Mouse (Mus musculus) neural tube, embryonic 11.5 days (tissue): ENCODE results near the gene Cfd. TPM values are rescaled to one million over a fixed set of nuclear protein-coding genes. Genes with fewer than 3 reads are reported as not detected.

Experiments used
- ATAC-seq: fragments of 200-750 bp; cut with Nextera tagmentation; 2 replicates; pipeline ENCODE4 v1.8.0; 2017; ENCODE audit warnings: moderate number of reproducible peaks, mild to moderate bottlenecking, moderate TSS enrichment, moderate library complexity; ENCODE audit not compliant: insufficient read depth, low FRiP score, low TSS enrichment
- DNase-seq: peaks from one replicate; pipeline ENCODE4 v3.0.0-alpha.2; 2015; ENCODE audit warnings: low spot score
- H3K27ac ChIP-seq: fragments of 300-500 bp; sonication (generic); 2 replicates; pipeline ENCODE4 v1.5.1; 2014; ENCODE audit warnings: low read depth, mild to moderate bottlenecking, low read length
- H3K27me3 ChIP-seq: fragments of 300-500 bp; sonication (generic); 2 replicates; pipeline ENCODE4 v1.6.1; 2014; ENCODE audit warnings: mild to moderate bottlenecking, low read length, mixed read lengths; ENCODE audit not compliant: control insufficient read depth, insufficient read depth
- H3K36me3 ChIP-seq: fragments of 300-500 bp; sonication (generic); 2 replicates; pipeline ENCODE4 v1.6.1; 2014; ENCODE audit warnings: mild to moderate bottlenecking, low read length, moderate library complexity, mixed read lengths; ENCODE audit not compliant: control insufficient read depth, insufficient read depth
- H3K4me1 ChIP-seq: fragments of 300-500 bp; sonication (generic); 2 replicates; pipeline ENCODE4 v1.6.1; 2014; ENCODE audit warnings: low read length, mixed read lengths; ENCODE audit not compliant: control insufficient read depth, insufficient read depth
- H3K4me2 ChIP-seq: fragments of 300-500 bp; sonication (generic); 2 replicates; pipeline ENCODE4 v1.6.1; 2014; ENCODE audit warnings: low read depth, mild to moderate bottlenecking, moderate library complexity
- H3K4me3 ChIP-seq: fragments of 300-500 bp; sonication (generic); 2 replicates; pipeline ENCODE4 v1.5.1; 2014; ENCODE audit warnings: low read depth, low read length
- H3K9ac ChIP-seq: fragments of 300-500 bp; sonication (generic); 2 replicates; pipeline ENCODE4 v1.6.1; 2014; ENCODE audit warnings: mild to moderate bottlenecking, low read length
- H3K9me3 ChIP-seq: fragments of 300-500 bp; sonication (generic); 2 replicates; pipeline ENCODE4 v1.6.1; 2016; ENCODE audit warnings: low read length; ENCODE audit not compliant: control insufficient read depth
- WGBS: fragments of 180-500 bp; shearing (Covaris S2); extraction: QIAGEN DNeasy Blood & Tissue Kit; methylation state at CpG from one replicate; pipeline ENCODE4 v1.1.7; 2014; 5-methylcytosine and 5-hydroxymethylcytosine counted together
- polyA plus RNA-seq: library from polyadenylated mRNA; unstranded; fragments of >200 nt; fragmentation: Nextera tagmentation; extraction: Ambion mirVana; gene quantifications from 2 replicates; pipeline ENCODE4 v1.2.1, GENCODE M21; 2014

The Cfd gene
- not detected in 2 replicates for polyA plus RNA-seq

DNA sequence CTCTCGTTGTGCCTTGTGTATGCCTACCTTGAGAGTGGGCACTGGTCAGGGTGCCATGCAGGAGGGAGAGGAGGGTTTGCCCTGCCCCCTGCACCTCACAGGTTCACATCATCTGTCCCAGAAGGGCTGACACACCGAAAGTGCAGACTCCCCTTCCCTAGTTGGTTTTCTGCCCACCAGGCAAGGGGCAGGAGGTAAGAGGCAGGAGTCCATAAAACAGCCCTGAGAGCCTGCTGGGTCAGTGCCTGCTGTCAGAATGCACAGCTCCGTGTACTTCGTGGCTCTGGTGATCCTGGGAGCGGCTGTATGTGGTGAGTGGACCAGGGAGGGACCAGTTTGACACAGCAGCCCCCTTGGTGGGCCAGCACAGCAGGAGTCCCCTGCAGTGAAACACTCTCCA lies at the start of gene Cfd:
TSS of gene Cfd (plus strand) at position 184 of the 400 bp plus-strand sequence.
- 35% methylated on average over 5 of the region's 5 CpGs for WGBS
- no peak within 1 kb of the TSS for H3K9ac ChIP-seq
- no peak within 1 kb of the TSS for H3K27ac ChIP-seq
- no peaks in the 10 kb centered on the region for H3K9me3 ChIP-seq
- no peak for DNase-seq
- H3K4me2 ChIP-seq = no peak within 1 kb of the TSS
- no peaks in the 10 kb centered on the region for H3K4me1 ChIP-seq
- H3K36me3 ChIP-seq = peaks cover under 1% of the 10 kb centered on the region
- no peak for ATAC-seq
- H3K27me3 ChIP-seq = no peaks in the 10 kb centered on the region
- H3K4me3 ChIP-seq = no peak within 1 kb of the TSS

DNA sequence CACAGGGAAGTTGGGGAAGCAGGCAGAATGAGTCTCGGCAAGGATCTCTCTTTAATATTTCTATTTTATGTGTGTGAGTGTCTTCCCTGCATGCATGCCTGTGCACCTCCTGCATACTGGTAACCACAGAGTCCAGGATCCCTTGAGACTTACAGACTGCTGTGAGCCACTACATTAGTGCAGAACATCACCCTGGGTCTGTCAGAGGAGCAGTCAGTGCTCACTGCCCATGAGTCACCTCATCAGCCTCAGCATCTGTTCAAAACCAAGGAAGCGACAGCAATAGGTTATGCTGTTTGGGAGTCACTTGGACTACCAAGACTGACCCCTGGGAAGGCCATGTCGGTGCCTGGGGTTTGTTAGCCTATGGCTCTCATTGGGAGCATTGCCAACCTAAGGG lies 48.3 kb upstream of the Cfd start:
- H3K27ac ChIP-seq = peak overlapping the region; percentile 58; the same call in 1 of the 2 replicates
- no peak overlapping the region for H3K4me3 ChIP-seq
- H3K9ac ChIP-seq = no peak overlapping the region
- no peaks in the 10 kb centered on the region for H3K27me3 ChIP-seq
- no peaks in the 10 kb centered on the region for H3K9me3 ChIP-seq
- peaks cover 10% of the 10 kb centered on the region for H3K4me1 ChIP-seq
- DNase-seq (no peak), ATAC-seq (no peak)
- 75% methylated on average over 3 of the region's 3 CpGs for WGBS
- no peak overlapping the region for H3K4me2 ChIP-seq
- H3K36me3 ChIP-seq = no peaks in the 10 kb centered on the region

DNA sequence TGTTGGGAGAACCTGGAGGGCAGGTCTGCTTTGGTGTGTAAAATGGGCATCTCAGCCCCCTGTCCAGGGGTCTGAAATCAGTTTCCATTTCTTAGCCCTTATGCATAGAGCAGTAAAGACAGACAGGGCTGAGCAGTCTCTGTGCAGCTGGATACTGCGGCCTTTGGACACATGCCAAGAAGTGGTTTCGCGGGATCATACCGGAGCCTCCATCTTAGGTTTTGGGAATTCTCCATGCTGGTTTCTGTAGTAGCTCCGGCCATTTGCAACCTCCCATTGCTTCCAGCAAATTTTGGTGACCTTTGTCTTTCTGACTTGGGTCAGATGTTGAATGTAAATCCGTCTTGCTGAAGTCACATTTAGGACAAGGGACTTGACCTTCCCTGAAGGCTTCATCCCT lies 47.2 kb upstream of the Cfd start:
- DNase-seq = no peak
- Histone ChIP-seq H3K27me3 (no peaks in the 10 kb centered on the region), H3K36me3 (no peaks in the 10 kb centered on the region), H3K9me3 (no peaks in the 10 kb centered on the region), H3K4me1 (peaks cover 10% of the 10 kb centered on the region), H3K27ac (no peak overlapping the region), H3K4me2 (no peak overlapping the region), H3K4me3 (no peak overlapping the region), H3K9ac (no peak overlapping the region)
- WGBS = 80% methylated on average over 6 of the region's 6 CpGs
- ATAC-seq = no peak

DNA sequence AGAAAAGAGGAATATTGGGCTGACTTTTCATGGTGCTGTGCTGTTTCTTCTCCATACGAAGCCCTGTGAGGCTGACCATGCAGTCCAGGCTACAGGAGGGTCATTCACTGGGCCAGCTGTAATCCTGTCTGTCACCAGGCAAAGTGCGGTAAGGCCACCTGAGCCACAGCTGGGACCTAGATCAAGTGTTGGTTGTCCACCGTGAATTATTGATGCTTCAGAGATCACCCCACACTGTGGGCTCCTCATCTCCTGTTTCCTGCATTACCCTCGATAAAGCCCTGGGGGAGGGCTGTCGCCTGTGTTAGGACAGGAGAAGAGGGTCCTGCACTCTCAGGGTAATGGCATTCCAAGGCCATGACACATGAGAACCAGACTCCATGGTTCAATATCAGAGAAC lies 44.1 kb upstream of the Cfd start:
- H3K36me3 ChIP-seq = no peaks in the 10 kb centered on the region
- peaks cover 7% of the 10 kb centered on the region for H3K4me1 ChIP-seq
- DNase-seq (no peak), ATAC-seq (no peak)
- H3K9ac ChIP-seq = no peak overlapping the region
- no peak overlapping the region for H3K27ac ChIP-seq
- H3K27me3 ChIP-seq = no peaks in the 10 kb centered on the region
- no peak overlapping the region for H3K4me2 ChIP-seq
- no peak overlapping the region for H3K4me3 ChIP-seq
- no peaks in the 10 kb centered on the region for H3K9me3 ChIP-seq
- 52% methylated on average over 5 of the region's 5 CpGs for WGBS

DNA sequence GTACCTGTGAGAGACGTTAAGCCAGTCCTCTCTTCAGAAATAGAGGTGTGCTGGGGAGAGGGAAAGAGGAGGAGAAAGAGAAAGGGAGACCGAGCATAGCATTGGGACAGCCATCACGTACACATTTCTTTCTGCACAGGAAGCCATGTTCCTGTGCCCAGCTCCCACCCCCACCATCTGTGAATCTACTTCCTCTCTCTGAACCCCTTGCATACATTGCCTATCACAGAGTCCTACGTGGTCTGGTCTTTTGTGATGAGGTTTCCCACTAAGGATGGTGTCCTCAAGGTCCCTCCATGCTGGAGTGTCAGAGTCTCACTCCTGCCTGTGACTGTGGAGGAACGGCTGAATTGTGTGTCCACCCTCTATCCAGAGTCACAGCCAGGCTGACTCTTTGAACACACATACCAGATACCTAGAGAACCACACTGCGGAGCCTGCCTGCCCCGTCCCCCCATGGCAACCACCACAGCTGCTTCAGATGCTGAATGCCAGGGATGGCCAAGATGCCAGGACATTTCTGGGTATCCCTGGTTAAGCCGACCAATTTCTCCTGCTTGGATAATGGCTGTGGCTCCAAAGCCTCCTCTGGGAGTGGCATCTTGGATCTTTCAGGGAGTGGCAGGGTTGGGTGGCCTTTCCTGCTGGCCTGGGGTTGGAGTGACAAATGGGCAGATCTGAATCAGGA lies 40.6 kb upstream of the Cfd start:
- no peaks in the 10 kb centered on the region for H3K36me3 ChIP-seq
- no peak overlapping the region for H3K4me2 ChIP-seq
- DNase-seq = no peak
- no peak overlapping the region for H3K4me3 ChIP-seq
- no peaks in the 10 kb centered on the region for H3K9me3 ChIP-seq
- H3K27ac ChIP-seq = no peak overlapping the region
- peaks cover 20% of the 10 kb centered on the region for H3K4me1 ChIP-seq
- WGBS = 82% methylated on average over 8 of the region's 8 CpGs
- no peaks in the 10 kb centered on the region for H3K27me3 ChIP-seq
- no peak overlapping the region for H3K9ac ChIP-seq
- no peak for ATAC-seq

DNA sequence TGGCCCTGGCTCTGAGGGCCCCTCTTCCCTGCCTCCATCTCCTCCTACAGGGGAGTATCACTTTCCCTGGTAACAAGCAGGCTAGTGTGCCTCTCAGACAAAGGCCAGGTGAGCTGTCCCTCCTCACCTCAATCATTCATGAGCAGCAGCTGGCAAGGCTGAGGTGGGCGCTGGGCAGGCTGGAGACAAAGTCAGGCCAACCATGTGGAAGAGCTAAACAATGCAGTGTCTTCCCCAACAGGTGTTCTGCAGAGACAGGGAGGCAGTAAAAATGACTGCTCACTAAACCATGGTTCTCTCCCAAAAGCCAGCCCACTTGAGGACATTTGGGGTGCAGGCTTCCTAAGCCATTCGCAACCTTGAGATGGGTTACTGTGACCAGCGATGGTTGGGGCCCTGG lies 39.0 kb upstream of the Cfd start:
- Histone ChIP-seq H3K9ac (peak overlapping the region; percentile 88), H3K27ac (peak overlapping the region; percentile 99; the same call in 1 of the 2 replicates), H3K27me3 (no peaks in the 10 kb centered on the region), H3K36me3 (no peaks in the 10 kb centered on the region; the same call in 1 of the 2 replicates), H3K4me1 (peaks cover 30% of the 10 kb centered on the region), H3K9me3 (no peaks in the 10 kb centered on the region), H3K4me3 (peak overlapping the region; percentile 8; the same call in 1 of the 2 replicates), H3K4me2 (peak overlapping the region; percentile 92)
- 79% methylated on average over 3 of the region's 3 CpGs for WGBS
- ATAC-seq (no peak), DNase-seq (no peak)

DNA sequence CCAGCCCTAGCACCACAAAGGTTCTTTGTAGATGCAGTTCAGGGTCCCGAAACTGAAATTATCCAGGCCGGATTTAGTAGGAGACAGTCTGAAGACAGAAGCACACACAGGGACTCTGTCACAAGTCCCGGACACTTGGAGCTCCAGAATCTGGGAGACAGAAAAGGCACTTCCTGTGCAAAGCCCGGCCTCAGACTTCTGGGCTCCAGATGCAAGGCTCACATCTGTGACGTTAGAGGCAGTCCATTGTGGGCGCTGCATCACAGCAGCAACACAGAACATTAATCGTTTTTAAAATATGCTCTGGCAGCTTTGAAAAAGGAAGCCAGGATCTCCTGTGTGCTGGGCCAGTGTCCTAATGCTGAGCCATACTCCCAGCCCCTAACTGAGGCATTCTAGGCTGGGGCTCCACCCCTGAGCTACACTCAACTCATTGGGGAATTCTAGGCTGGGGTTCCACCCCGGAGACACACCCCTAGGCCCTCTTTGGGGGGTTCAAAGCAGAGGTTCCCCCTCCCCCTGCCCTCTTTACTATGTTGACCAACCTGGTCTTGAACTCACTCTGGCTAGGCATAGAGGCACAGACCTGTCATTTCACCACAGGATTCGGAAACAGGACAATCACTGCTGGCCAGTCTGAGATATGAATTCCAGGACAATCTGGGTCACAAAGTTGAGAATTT lies 38.4 kb upstream of the Cfd start:
- WGBS = 65% methylated on average over 9 of the region's 9 CpGs
- ATAC-seq (no peak), DNase-seq (no peak)
- Histone ChIP-seq H3K27me3 (no peaks in the 10 kb centered on the region), H3K4me2 (peak overlapping the region; percentile 92), H3K9me3 (no peaks in the 10 kb centered on the region), H3K4me1 (peaks cover 35% of the 10 kb centered on the region), H3K36me3 (peaks cover 2% of the 10 kb centered on the region; the same call in 1 of the 2 replicates), H3K27ac (peak overlapping the region; percentile 99), H3K9ac (peak overlapping the region; percentile 88), H3K4me3 (peak overlapping the region; percentile 99)

DNA sequence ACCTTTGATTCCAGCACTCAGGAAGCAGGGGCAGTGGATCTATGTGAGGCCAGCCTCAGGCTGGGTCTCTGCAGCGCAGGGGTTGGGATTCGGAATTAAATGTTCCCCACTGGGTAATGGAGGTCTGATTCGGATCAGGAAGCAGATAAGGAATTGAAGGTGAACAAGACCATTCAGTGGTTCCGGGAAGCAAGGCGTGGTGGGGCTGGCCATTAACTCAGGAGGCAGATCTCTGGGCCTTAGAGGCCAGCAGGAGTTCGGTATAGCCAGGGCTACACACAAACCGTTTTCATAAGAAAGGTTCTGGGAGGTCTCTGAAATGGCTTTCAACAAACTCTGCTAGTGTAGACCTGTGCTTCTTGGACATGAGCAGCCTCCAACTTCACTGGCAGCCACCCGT lies 37.8 kb upstream of the Cfd start:
- H3K4me3 ChIP-seq = peak overlapping the region; percentile 99
- 37% methylated on average over 8 of the region's 8 CpGs for WGBS

DNA sequence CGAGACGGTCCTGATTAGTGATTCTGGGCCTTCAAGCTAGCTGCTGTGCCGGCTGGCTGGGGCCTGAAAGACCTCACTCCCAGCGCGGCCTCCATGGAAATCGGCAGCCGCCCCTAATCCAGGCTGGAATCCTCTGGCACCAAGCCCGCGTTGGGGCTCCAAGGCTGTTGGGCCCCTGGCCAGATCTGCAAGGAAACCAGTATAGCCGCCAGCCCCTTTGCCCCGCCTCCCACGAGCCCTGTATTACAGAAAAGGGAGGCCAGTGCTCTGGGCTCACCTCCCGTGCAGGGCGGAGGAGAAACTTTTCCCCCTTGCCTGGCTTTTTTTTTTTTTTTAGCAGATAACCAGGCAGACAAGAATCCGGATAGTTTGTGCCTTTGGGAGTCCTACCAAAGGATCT lies 37.3 kb upstream of the Cfd start:
- under 1% methylated on average over 15 of the region's 15 CpGs for WGBS
- Histone ChIP-seq H3K9ac (peak overlapping the region; percentile 88), H3K4me1 (peaks cover 46% of the 10 kb centered on the region)

More for the DNA sequence above, 37.8 kb upstream of the Cfd start:
- Histone ChIP-seq H3K4me1 (peaks cover 41% of the 10 kb centered on the region), H3K36me3 (peaks cover 3% of the 10 kb centered on the region), H3K9ac (peak overlapping the region; percentile 88), H3K9me3 (no peaks in the 10 kb centered on the region), H3K27me3 (no peaks in the 10 kb centered on the region), H3K27ac (peak overlapping the region; percentile 99), H3K4me2 (peak overlapping the region; percentile 92)
- DNase-seq = no peak
- no peak for ATAC-seq

More for the DNA sequence above, 37.3 kb upstream of the Cfd start:
- Histone ChIP-seq H3K36me3 (peaks cover 6% of the 10 kb centered on the region), H3K27me3 (no peaks in the 10 kb centered on the region), H3K9me3 (no peaks in the 10 kb centered on the region), H3K4me3 (peak overlapping the region; percentile 99), H3K27ac (peak overlapping the region; percentile 99), H3K4me2 (peak overlapping the region; percentile 92)
- ATAC-seq (peak; percentile 22; the same call in 1 of the 2 replicates), DNase-seq (peak; percentile 80)
